Mouse (Mus musculus) left cerebral cortex, adult 6 months (tissue): ENCODE results near the gene Trp53bp2. TPM values are rescaled to one million over a fixed set of nuclear protein-coding genes. Genes with fewer than 3 reads are reported as not detected.

Experiments
- long read RNA-seq, 2 experiments: library from polyadenylated mRNA; unstranded; transcript quantifications; one replicate each; pipeline ENCODE4 v2.0.0; 2019 to 2020
- polyA plus RNA-seq: library from polyadenylated mRNA; unstranded; fragments of <200 nt; fragmentation: Nextera tagmentation; gene quantifications from 2 replicates; pipeline ENCODE4 v1.2.3, GENCODE M21; 2021

Gene Trp53bp2
- polyA plus RNA-seq: 9.6 and 12.1 TPM in 2 replicates
- long read RNA-seq, experiment 1, full-length matches to known transcripts: 10 of 28 reads
- long read RNA-seq, experiment 1, partial matches to known transcripts: 16 of 28 reads
- long read RNA-seq, experiment 1, other reads (novel, unspliced or antisense): 2 of 28 reads
- long read RNA-seq, experiment 2, partial matches to known transcripts: 13 of 13 reads
- long read RNA-seq, experiment 2, other reads (novel, unspliced or antisense): 0 of 13 reads

DNA sequence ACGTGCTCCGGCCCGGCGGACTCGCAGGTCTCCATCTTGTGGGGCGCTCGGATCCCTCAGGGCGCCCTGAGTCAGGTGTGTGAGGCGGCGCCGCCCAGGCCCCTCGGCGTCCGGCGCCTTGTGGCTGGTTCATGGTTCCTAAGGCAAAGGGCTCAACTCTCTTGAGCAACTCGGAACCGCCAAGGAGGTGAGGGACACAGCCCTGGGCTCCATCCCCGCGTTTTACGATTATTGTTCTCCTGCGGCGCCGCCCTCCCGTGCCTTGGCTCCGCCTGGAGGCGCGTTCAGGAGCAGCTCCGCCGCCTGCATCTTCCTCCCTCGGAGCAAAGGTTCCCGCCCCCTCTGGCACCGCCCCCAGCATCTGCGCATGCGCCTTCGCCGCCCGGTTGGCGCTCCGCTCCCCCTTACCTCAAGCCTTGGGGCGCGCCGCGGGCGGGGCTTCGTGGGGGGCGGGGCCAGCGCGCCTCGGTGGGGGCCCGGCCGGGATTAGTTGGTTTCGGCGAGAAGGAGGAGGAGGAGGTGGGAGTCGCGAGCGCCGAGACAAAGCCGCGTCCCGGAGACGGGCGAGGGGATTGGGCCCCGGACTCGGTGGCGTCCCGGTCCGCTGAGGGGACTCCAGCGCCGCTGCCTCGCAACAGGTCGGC lies at the start of gene Trp53bp2:
TSS of gene Trp53bp2 (plus strand) at position 489 of the 644 bp plus-strand sequence.

Other genes starting within 250 kb of the Trp53bp2 start
- not detected in 2 replicates for gene Vmn1r1, start 244.7 kb upstream of the Trp53bp2 start, polyA plus RNA-seq
- 122 and 126 TPM in 2 replicates for gene Degs1, start 126.4 kb upstream of the Trp53bp2 start, polyA plus RNA-seq
- gene Fbxo28, start 67.5 kb upstream of the Trp53bp2 start, polyA plus RNA-seq: 4.9 and 9.3 TPM in 2 replicates
- gene Capn2, start 108.4 kb downstream of the Trp53bp2 start, polyA plus RNA-seq: 25.1 and 35.4 TPM in 2 replicates
- gene Capn8, start 155.8 kb downstream of the Trp53bp2 start, polyA plus RNA-seq: not detected in 2 replicates